In the genomic region with DNA sequence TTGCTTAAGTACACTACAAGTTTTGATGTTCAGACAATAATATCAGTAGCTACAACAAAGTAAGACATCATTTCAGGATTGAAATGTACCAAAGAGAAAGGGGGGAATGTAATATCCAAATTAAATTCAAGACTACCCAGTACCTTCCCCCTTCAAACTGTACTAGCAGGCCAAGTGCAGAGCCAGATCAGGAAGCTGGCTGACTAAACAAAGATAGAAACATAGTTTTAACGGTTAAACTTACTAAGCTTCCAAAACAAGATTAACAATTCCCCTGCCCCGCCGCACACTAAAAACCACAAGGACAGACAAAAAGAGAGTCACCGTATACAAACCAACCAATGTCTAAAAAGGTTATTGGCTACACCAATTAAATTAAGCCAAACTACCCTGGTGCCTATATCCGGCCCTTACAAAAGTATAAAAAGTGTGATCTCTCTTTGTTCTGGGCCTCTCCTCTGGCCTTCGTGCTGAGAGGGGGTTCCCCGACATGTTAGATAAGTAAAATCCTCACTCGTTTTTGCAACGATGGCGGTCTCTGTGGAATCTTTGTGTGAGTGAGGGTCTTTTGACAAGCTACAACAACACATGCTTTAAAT, we compare ENCODE assay signal across 27 mouse cellular contexts. TPM values are rescaled to one million over a fixed set of nuclear protein-coding genes. Genes with fewer than 3 reads are reported as not detected.
"Had no signal": no experiment of that assay in that cellular context is flagged by ENCODE, and none has a peak within 500 bp of the region (broad histone marks: within the 10 kb centered on the region; RNA-seq: fewer than 3 reads in every experiment).

No protein-coding gene starts in this region.

- H3K27ac ChIP-seq: heart, embryonic 10.5 days; heart, embryonic 13.5 days; heart, embryonic 15.5 days; hindbrain, embryonic 14.5 days; kidney, embryonic 15.5 days; kidney, postnatal 0 days; left cerebral cortex, adult 2 months; limb, embryonic 13.5 days; limb, embryonic 15.5 days; liver, embryonic 12.5 days; liver, embryonic 14.5 days had no signal

- H3K27me3 ChIP-seq: heart, embryonic 15.5 days; kidney, embryonic 15.5 days; limb, embryonic 13.5 days; limb, embryonic 15.5 days; liver, embryonic 12.5 days had no signal

- H3K4me1 ChIP-seq: heart, embryonic 10.5 days; heart, embryonic 15.5 days; kidney, embryonic 15.5 days; limb, embryonic 13.5 days; limb, embryonic 15.5 days; liver, embryonic 12.5 days had no signal

- H3K4me2 ChIP-seq: heart, embryonic 13.5 days; heart, embryonic 15.5 days; hindbrain, embryonic 14.5 days; kidney, embryonic 15.5 days; limb, embryonic 13.5 days; limb, embryonic 15.5 days; liver, embryonic 12.5 days had no signal

- H3K4me3 ChIP-seq: heart, embryonic 10.5 days; heart, embryonic 13.5 days; heart, embryonic 15.5 days; kidney, embryonic 15.5 days; left cerebral cortex, adult 2 months; limb, embryonic 13.5 days; limb, embryonic 15.5 days; liver, embryonic 12.5 days had no signal

- DNase-seq: gastrocnemius, postnatal 14 days; gastrocnemius, postnatal 36 days; heart, adult 18-20 months; heart, postnatal 14 days; heart, postnatal 36 days; kidney, adult 11 months; kidney, adult 2 months; kidney, adult 9 months; kidney, postnatal 14 days; kidney, postnatal 36 days; left cerebral cortex, postnatal 4 days had no signal

- H3K9me3 ChIP-seq: heart, embryonic 10.5 days; heart, embryonic 13.5 days; heart, embryonic 15.5 days; kidney, embryonic 15.5 days; limb, embryonic 13.5 days; limb, embryonic 15.5 days; liver, embryonic 12.5 days had no signal

- ATAC-seq: hindbrain, embryonic 16.5 days; intestine, embryonic 16.5 days; liver, embryonic 12.5 days had no signal

- H3K36me3 ChIP-seq: heart, embryonic 10.5 days; heart, embryonic 13.5 days; heart, embryonic 15.5 days; kidney, embryonic 15.5 days; limb, embryonic 13.5 days; limb, embryonic 15.5 days; liver, embryonic 12.5 days had no signal

- H3K9ac ChIP-seq: heart, embryonic 13.5 days; heart, embryonic 15.5 days; hindbrain, embryonic 14.5 days; kidney, embryonic 15.5 days; limb, embryonic 13.5 days; limb, embryonic 15.5 days; liver, embryonic 12.5 days; liver, embryonic 14.5 days had no signal

RNA-seq across cellular contexts. Expression of a gene that starts 26.7 kb away (rescaled TPM):
- total RNA-seq: gastrocnemius, adult 8-10 months; heart, adult 18-20 months; heart, postnatal 36 days; liver, adult 2 months had no signal
- polyA plus RNA-seq: liver, adult 2 months had no signal

RNA-seq across cellular contexts. Expression of a gene that starts 56.2 kb away (rescaled TPM):
- total RNA-seq: gastrocnemius, adult 18-20 months had no signal
